Mouse (Mus musculus): ENCODE data around the gene Ankrd24.
A peak's percentile ranks its signal among the peaks of the same experiment; 100 is the strongest.
"Not testable (repeated sequence)": the region's sequence is repeated elsewhere in the genome, so short reads cannot be mapped to it uniquely, and the experiment has no call there.

The Ankrd24 gene

GRCm38 (mm10) chr10:81644162-81644561, 15.8 kb downstream of the Ankrd24 start:
- DNase-seq (ENCODE audit: low read depth, low spot score), result no peak

GRCm38 (mm10) chr10:81644716-81645115, 16.4 kb downstream of the Ankrd24 start:
- no peak for DNase-seq (ENCODE audit: low read depth, low spot score)

GRCm38 (mm10) chr10:81645391-81645790, 17.1 kb downstream of the Ankrd24 start:
- DNase-seq (ENCODE audit: low read depth, low spot score), result no peak

- DNase-seq (ENCODE audit: low read depth, low spot score), result peak; percentile 2
Measured at GRCm38 (mm10) chr10:81646015-81646555, 17.7 kb downstream of the Ankrd24 start.

GRCm38 (mm10) chr10:81648803-81649775, 20.7 kb downstream of the Ankrd24 start, which contains the start of gene Gm10778:
Gene Gm10778 (plus strand): TSS chr10:81649059.
- DNase-seq (ENCODE audit: low read depth, low spot score), result peak; percentile 97

GRCm38 (mm10) chr10:81655178-81655577, 26.8 kb downstream of the Ankrd24 start:
- DNase-seq (ENCODE audit: low read depth, low spot score), result no peak

GRCm38 (mm10) chr10:81656174-81656573, 27.8 kb downstream of the Ankrd24 start:
- DNase-seq (ENCODE audit: low read depth, low spot score), result no peak

- DNase-seq (ENCODE audit: low read depth, low spot score), result not testable (repeated sequence)
Measured at GRCm38 (mm10) chr10:81687114-81687513, 58.8 kb downstream of the Ankrd24 start.

Measured in brain, adult 2 months (tissue).